Mouse (Mus musculus): Measurements from ENCODE around the gene Eri2. TPM values are rescaled to one million over a fixed set of nuclear protein-coding genes. Genes with fewer than 3 reads are reported as not detected.

Eri2 gene
- polyA plus RNA-seq, 1 experiment from 2014 or later = 11.0 TPM

DNA sequence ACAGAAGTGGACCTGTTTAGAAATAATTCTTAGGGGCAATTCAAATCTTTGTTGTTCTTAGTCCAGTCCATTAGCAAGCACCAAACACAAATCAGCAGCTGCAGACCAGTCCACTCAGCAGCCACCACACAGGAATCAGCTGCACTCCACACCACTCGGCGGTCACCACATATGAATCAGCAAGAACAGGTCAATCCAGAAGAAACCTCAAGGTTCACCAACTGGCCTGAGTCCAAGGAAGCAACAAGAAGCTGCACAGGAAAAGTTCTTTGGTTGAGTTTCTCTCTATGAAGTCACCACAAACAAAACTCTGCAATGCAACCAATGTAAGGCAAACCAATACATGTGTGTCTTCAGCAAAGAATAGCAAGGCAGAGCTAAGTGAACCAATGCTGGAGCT is 66.2 kb downstream of the Eri2 start:
- WGBS (ENCODE audit: insufficient replicate concordance) = 60% methylated on average over 2 of the region's 2 CpGs
- no peak overlapping the region for H3K9ac ChIP-seq (ENCODE audit: low read depth, low read length)
- H3K27ac ChIP-seq (ENCODE audit: low read length) = no peak overlapping the region
- no peak overlapping the region for H3K4me3 ChIP-seq (ENCODE audit: low read depth, low read length)
- no peak for ATAC-seq (ENCODE audit: low read depth)
- H3K4me1 ChIP-seq (ENCODE audit: control insufficient read depth, low read depth, low read length) = no peaks in the 10 kb centered on the region
- no peaks in the 10 kb centered on the region for H3K27me3 ChIP-seq (ENCODE audit: control insufficient read depth, insufficient read depth, low read depth, low read length)
- no peaks in the 10 kb centered on the region for H3K9me3 ChIP-seq (replicated peaks; ENCODE audit: control insufficient read depth, low read length)
- no peak overlapping the region for H3K4me2 ChIP-seq (ENCODE audit: low read depth, low read length)
- H3K36me3 ChIP-seq (ENCODE audit: control insufficient read depth, insufficient read depth) = no peaks in the 10 kb centered on the region

DNA sequence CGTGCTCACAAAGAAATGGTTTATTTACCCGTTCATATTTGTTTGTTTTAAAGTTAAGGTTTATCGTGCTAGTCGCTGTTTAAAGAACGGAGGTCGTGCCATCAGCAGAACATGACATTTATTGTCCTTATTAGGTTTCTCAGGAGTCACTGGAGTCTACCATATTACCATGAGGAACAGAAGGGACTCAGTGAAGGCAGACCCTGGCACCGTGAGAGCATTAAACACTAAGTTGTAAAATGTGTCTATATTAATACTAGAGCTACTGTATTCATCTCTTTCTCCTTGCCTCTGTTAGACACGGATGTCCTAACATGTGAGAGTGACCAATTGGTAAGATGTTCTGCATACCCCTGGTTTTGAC is 72.9 kb downstream of the Eri2 start:
- Histone ChIP-seq H3K36me3 (ENCODE audit: control insufficient read depth, insufficient read depth) (peaks cover 16% of the 10 kb centered on the region), H3K4me1 (ENCODE audit: control insufficient read depth, low read depth, low read length) (peaks cover 5% of the 10 kb centered on the region), H3K9ac (ENCODE audit: low read depth, low read length) (peak overlapping the region; percentile 80), H3K27me3 (ENCODE audit: control insufficient read depth, insufficient read depth, low read depth, low read length) (no peaks in the 10 kb centered on the region), H3K4me2 (ENCODE audit: low read depth, low read length) (peak overlapping the region; percentile 71), H3K9me3 (replicated peaks; ENCODE audit: control insufficient read depth, low read length) (no peaks in the 10 kb centered on the region), H3K4me3 (ENCODE audit: low read depth, low read length) (peak overlapping the region; percentile 92), H3K27ac (ENCODE audit: low read length) (no peak overlapping the region)
- no peak for ATAC-seq (ENCODE audit: low read depth)
- WGBS (ENCODE audit: insufficient replicate concordance) = 12% methylated on average over 8 of the region's 8 CpGs

DNA sequence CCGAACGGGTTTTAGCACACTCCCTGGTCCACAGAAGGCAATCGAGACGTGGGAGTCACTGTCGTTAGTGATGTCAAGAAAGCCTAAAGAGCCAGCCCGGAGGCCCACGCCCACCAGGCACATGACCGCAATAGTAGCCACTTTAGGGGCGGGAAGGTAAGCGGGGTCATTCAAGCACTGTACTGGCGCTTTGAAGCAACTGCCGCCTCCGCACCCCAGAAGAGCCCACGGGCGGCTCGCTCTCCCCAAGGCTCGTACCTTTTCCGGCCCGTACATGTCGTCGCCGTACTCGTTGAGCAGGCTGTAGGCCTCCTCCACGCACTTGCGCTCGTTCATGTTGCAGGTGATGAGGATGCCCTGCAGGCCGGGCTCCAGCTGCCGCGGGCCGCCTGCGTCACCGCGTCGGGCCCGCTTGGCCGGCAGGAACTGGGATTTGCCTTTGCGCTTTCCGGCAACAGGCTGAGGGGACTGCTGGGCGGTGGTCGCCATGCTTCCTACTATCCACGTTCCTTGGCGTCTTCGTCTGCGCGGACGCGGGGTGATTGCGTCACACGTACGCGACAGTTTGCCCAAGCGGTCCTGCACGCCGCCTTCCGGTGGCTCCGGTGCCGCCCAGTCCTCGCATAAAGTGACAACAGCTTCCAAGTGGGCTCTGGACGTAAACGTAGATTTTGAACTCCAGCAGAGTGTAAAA is 73.5 kb downstream of the Eri2 start, which contains the start of gene Thumpd1:
Gene Thumpd1, minus strand, starts transcription at position 546 of the 694 bp plus-strand sequence.
- H3K9me3 ChIP-seq (replicated peaks; ENCODE audit: control insufficient read depth, low read length) = no peaks in the 10 kb centered on the region
- peak within 1 kb of the TSS; percentile 24 for H3K27ac ChIP-seq (ENCODE audit: low read length)
- peak within 1 kb of the TSS; percentile 92 for H3K4me3 ChIP-seq (ENCODE audit: low read depth, low read length)
- H3K4me2 ChIP-seq (ENCODE audit: low read depth, low read length) = peak within 1 kb of the TSS; percentile 71
- H3K9ac ChIP-seq (ENCODE audit: low read depth, low read length) = peak within 1 kb of the TSS; percentile 80
- ATAC-seq (ENCODE audit: low read depth) = peak; percentile 90
- peaks cover 16% of the 10 kb centered on the region for H3K36me3 ChIP-seq (ENCODE audit: control insufficient read depth, insufficient read depth)
- H3K4me1 ChIP-seq (ENCODE audit: control insufficient read depth, low read depth, low read length) = peaks cover 5% of the 10 kb centered on the region
- no peaks in the 10 kb centered on the region for H3K27me3 ChIP-seq (ENCODE audit: control insufficient read depth, insufficient read depth, low read depth, low read length)
- WGBS (ENCODE audit: insufficient replicate concordance) = under 1% methylated on average over 60 of the region's 60 CpGs

Other genes with a start within 250 kb of the Eri2 start
- not detected in 2 replicates for gene Acsm2, start 239.7 kb downstream of the Eri2 start, polyA plus RNA-seq (2015; fragmentation: Nextera tagmentation; extraction: Ambion mirVana)
- 15.5 and 16.7 TPM in 2 replicates for gene Acsm1, start 187.0 kb downstream of the Eri2 start, polyA plus RNA-seq (2015; fragmentation: Nextera tagmentation; extraction: Ambion mirVana)
- gene Acsm4, start 104.0 kb downstream of the Eri2 start, polyA plus RNA-seq (2015; fragmentation: Nextera tagmentation; extraction: Ambion mirVana) = not detected in 2 replicates
- gene Thumpd1, start 73.3 kb downstream of the Eri2 start, polyA plus RNA-seq (2015; fragmentation: Nextera tagmentation; extraction: Ambion mirVana) = 19.1 and 19.8 TPM in 2 replicates
- gene Acsm3, start 33.1 kb downstream of the Eri2 start, polyA plus RNA-seq (2015; fragmentation: Nextera tagmentation; extraction: Ambion mirVana) = 6.1 and 8.0 TPM in 2 replicates
- gene Rexo5, start 52 bp downstream of the Eri2 start, polyA plus RNA-seq (2015; fragmentation: Nextera tagmentation; extraction: Ambion mirVana) = 11.9 and 13.7 TPM in 2 replicates
- gene Lyrm1, start 101.8 kb upstream of the Eri2 start, polyA plus RNA-seq (2015; fragmentation: Nextera tagmentation; extraction: Ambion mirVana) = 2.7 and 2.8 TPM in 2 replicates
- gene Dcun1d3, start 102.2 kb upstream of the Eri2 start, polyA plus RNA-seq (2015; fragmentation: Nextera tagmentation; extraction: Ambion mirVana) = 1.9 TPM in 2 replicates